ENCODE assay signal across 9 mouse cellular contexts in the genomic region with DNA sequence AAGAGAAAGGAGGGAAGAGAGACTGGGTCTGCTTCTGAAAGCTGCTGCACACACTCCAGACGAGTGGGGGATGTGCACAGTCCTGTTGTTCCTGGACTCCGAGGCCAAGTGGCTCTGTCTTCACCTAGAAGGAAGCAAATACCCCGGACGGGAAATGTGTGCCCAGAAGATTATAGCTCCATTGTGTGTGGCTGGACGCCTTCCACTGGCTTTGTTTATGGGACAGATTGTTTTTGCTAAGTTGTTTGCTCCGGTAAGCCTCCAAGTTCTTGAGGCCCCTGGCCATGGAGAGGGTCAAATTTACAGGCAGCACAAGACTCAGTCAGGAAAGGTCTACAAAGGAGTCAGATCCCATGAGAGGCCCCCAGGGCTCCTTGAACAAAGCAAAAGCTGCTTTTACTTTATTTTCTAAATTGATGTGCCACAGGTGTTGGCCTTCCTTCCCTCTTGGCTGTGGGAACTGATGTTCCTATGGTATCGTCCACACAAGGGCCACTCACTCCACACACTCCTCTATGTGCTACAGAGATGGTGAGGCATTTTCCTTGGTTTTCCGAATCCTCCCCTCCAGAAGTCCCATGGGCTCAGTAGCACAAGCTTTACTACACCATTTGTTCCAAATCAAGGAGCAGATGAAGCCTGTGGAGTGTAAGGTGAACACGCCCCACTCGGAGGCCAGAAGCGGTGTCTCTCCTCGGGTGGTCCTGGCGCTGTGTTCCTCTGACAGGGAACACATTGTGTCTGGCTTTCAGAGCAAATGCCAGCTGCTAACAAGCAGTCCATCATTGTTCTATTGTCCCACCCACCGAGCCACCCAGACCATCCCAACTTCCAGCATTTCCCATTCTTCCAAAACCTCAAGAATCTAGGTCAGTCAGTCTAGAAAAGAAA. TPM values are rescaled to one million over a fixed set of nuclear protein-coding genes. Genes with fewer than 3 reads are reported as not detected.
DNase-seq lines count a peak whose midpoint lies in the region; ATAC-seq lines count a peak whose summit lies in the region.
"Had no signal": no experiment of that assay in that cellular context is flagged by ENCODE, and none has a peak within 500 bp of the region (broad histone marks: within the 10 kb centered on the region; RNA-seq: fewer than 3 reads in every experiment).

No protein-coding gene starts in this region.

- no peak overlapping the region for H3K9ac ChIP-seq in embryonic facial prominence, embryonic 12.5 days
- no peak overlapping the region for H3K9ac ChIP-seq in intestine, embryonic 16.5 days (ENCODE audit: low read depth, low read length)
- no peak overlapping the region for H3K9ac ChIP-seq in liver, embryonic 16.5 days (ENCODE audit: low read depth, low read length)
- H3K9ac ChIP-seq in forebrain, embryonic 16.5 days (replicated peaks; ENCODE audit: low read depth, low read length): no peak overlapping the region

- peaks cover 8% of the 10 kb centered on the region; the same call in 1 of the 2 replicates for H3K4me1 ChIP-seq in embryonic facial prominence, embryonic 12.5 days
- peaks cover 8% of the 10 kb centered on the region for H3K4me1 ChIP-seq in intestine, embryonic 16.5 days (ENCODE audit: control insufficient read depth, insufficient read depth, low read length)
- no peaks in the 10 kb centered on the region for H3K4me1 ChIP-seq in liver, embryonic 16.5 days (ENCODE audit: control insufficient read depth, low read depth, low read length)
- no peaks in the 10 kb centered on the region for H3K4me1 ChIP-seq in forebrain, embryonic 16.5 days (replicated peaks; ENCODE audit: control insufficient read depth, insufficient read depth, low read length)

- no peaks in the 10 kb centered on the region for H3K27me3 ChIP-seq in embryonic facial prominence, embryonic 12.5 days
- no peaks in the 10 kb centered on the region for H3K27me3 ChIP-seq in intestine, embryonic 16.5 days (replicated peaks; ENCODE audit: control insufficient read depth, insufficient read depth, low read length)
- H3K27me3 ChIP-seq in liver, embryonic 16.5 days (ENCODE audit: control insufficient read depth, insufficient read depth, low read depth, low read length): no peaks in the 10 kb centered on the region
- H3K27me3 ChIP-seq in forebrain, embryonic 16.5 days (replicated peaks; ENCODE audit: control insufficient read depth, insufficient read depth, low read length): no peaks in the 10 kb centered on the region

- no peak overlapping the region for H3K4me2 ChIP-seq in embryonic facial prominence, embryonic 12.5 days (replicated peaks)
- no peak overlapping the region for H3K4me2 ChIP-seq in intestine, embryonic 16.5 days (ENCODE audit: low read depth, low read length)
- no peak overlapping the region for H3K4me2 ChIP-seq in liver, embryonic 16.5 days (ENCODE audit: low read depth, low read length)
- H3K4me2 ChIP-seq in forebrain, embryonic 16.5 days (ENCODE audit: low read length): no peak overlapping the region

- DNase-seq in adrenal gland, postnatal 10 days: peak; percentile 22
- DNase-seq in adrenal gland, adult 18-20 months (ENCODE audit: low spot score in 2 of 2): no peak
- DNase-seq in yolk sac, embryonic 10.5 days (ENCODE audit: low spot score): peak; percentile 12
- DNase-seq in urinary bladder, adult 2 months (ENCODE audit: low spot score): no peak

- 0 out of 2 replicates have a peak, but pooled peaks have one; percentile 35 for ATAC-seq in embryonic facial prominence, embryonic 12.5 days (ENCODE audit: insufficient number of reproducible peaks, insufficient read depth, low FRiP score, low TSS enrichment)
- peak; percentile 68 for ATAC-seq in intestine, embryonic 16.5 days
- peak; percentile 43; the same call in 1 of the 2 replicates for ATAC-seq in liver, embryonic 16.5 days (ENCODE audit: low read depth)
- no peak for ATAC-seq in forebrain, embryonic 16.5 days

- H3K9me3 ChIP-seq in embryonic facial prominence, embryonic 12.5 days: no peaks in the 10 kb centered on the region
- H3K9me3 ChIP-seq in intestine, embryonic 16.5 days (ENCODE audit: control insufficient read depth, low read length): no peaks in the 10 kb centered on the region
- no peaks in the 10 kb centered on the region for H3K9me3 ChIP-seq in liver, embryonic 16.5 days (replicated peaks; ENCODE audit: control insufficient read depth, low read length)
- no peaks in the 10 kb centered on the region for H3K9me3 ChIP-seq in forebrain, embryonic 16.5 days (ENCODE audit: control insufficient read depth, low read length)

- H3K27ac ChIP-seq in embryonic facial prominence, embryonic 12.5 days: no peak overlapping the region
- H3K27ac ChIP-seq in intestine, embryonic 16.5 days (ENCODE audit: low read length): peak overlapping the region; percentile 58
- H3K27ac ChIP-seq in liver, embryonic 16.5 days (ENCODE audit: low read length): no peak overlapping the region
- no peak overlapping the region for H3K27ac ChIP-seq in forebrain, embryonic 16.5 days (ENCODE audit: low read length)

- no peaks in the 10 kb centered on the region for H3K36me3 ChIP-seq in embryonic facial prominence, embryonic 12.5 days
- H3K36me3 ChIP-seq in intestine, embryonic 16.5 days (ENCODE audit: control insufficient read depth, insufficient read depth, low read length): no peaks in the 10 kb centered on the region
- no peaks in the 10 kb centered on the region for H3K36me3 ChIP-seq in liver, embryonic 16.5 days (ENCODE audit: control insufficient read depth, insufficient read depth)
- no peaks in the 10 kb centered on the region for H3K36me3 ChIP-seq in forebrain, embryonic 16.5 days (ENCODE audit: control insufficient read depth, insufficient read depth)

- no peak overlapping the region for H3K4me3 ChIP-seq in embryonic facial prominence, embryonic 12.5 days
- H3K4me3 ChIP-seq in intestine, embryonic 16.5 days (ENCODE audit: low read length): no peak overlapping the region
- H3K4me3 ChIP-seq in liver, embryonic 16.5 days (ENCODE audit: low read depth, low read length): no peak overlapping the region
- H3K4me3 ChIP-seq in forebrain, embryonic 16.5 days (replicated peaks; ENCODE audit: low read length): no peak overlapping the region
- H3K4me3 ChIP-seq: myocyte had no signal

- 51% methylated on average over 14 of the region's 14 CpGs for WGBS in embryonic facial prominence, embryonic 12.5 days
- WGBS in intestine, embryonic 16.5 days: 36% methylated on average over 14 of the region's 14 CpGs
- WGBS in liver, embryonic 16.5 days (ENCODE audit: insufficient replicate concordance): 38% methylated on average over 14 of the region's 14 CpGs
- WGBS in forebrain, embryonic 16.5 days: 57% methylated on average over 14 of the region's 14 CpGs

RNA-seq across cellular contexts. Expression of gene Mrtfb, which starts 23.1 kb away (rescaled TPM):
- 10 to 100 TPM; 28.8 to 34.0 TPM for total RNA-seq in adrenal gland, postnatal 10 days (2021)
- total RNA-seq in adrenal gland, adult 18-20 months (2021): 10 to 100 TPM; 19.8 to 24.9 TPM
- polyA plus RNA-seq in embryonic facial prominence, embryonic 12.5 days (2016; fragmentation: Nextera tagmentation; extraction: Ambion mirVana): 22.5 and 25.3 TPM in 2 replicates
- 15.2 and 17.1 TPM in 2 replicates for polyA plus RNA-seq in intestine, embryonic 16.5 days (2015; fragmentation: Nextera tagmentation; extraction: Ambion mirVana)
- polyA plus RNA-seq in liver, embryonic 16.5 days (2015; fragmentation: Nextera tagmentation; extraction: Ambion mirVana): 3.0 and 4.5 TPM in 2 replicates
- polyA plus RNA-seq in urinary bladder, adult 2 months (2012; rRNA removed): 8.1 and 14.2 TPM in 2 replicates
- 12.8 and 16.4 TPM in 2 replicates for polyA plus RNA-seq in forebrain, embryonic 16.5 days (2015; fragmentation: Nextera tagmentation; extraction: Ambion mirVana)

Comparison
In these comparisons a context has a peak if more than half of its experiments do, and no peak if none do; other contexts are left out.
1. DNase-seq: peak in adrenal gland, postnatal 10 days (single experiment) and yolk sac, embryonic 10.5 days (single experiment); none in adrenal gland, adult 18-20 months (0 of 2) and urinary bladder, adult 2 months (single experiment).